Comparison of ENCODE assay signal across 8 mouse cellular contexts in the genomic region with DNA sequence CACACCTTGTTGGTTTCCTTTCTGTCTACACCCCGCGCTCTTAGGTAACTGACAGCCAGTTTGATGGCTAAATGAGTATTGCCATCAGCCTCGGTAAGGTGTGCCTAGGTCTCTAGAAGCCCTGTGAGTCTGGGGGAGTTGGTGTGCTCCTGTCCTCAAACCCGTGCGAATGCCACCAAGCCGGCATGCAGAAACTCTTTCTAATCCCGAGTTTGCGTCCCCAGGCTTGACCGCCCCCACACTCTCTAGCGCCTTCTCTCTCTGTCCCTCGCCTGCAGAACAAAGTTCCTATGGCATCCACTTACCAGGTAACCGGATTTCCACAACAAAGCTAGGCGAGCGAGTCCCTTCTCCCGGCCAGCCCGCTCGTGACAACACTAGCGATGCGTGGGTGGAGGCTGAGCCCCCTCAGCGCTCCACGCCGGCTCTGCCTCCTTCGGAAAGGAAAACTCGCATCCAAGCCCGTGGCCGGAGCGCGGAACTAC. TPM values are rescaled to one million over a fixed set of nuclear protein-coding genes. Genes with fewer than 3 reads are reported as not detected.
DNase-seq lines count a peak whose midpoint lies in the region; ATAC-seq and TF ChIP-seq lines count a peak whose summit lies in the region.

No protein-coding gene starts in this region.

- no peaks in the 10 kb centered on the region for H3K9me3 ChIP-seq in kidney, embryonic 15.5 days (replicated peaks)
- H3K9me3 ChIP-seq in forebrain, embryonic 14.5 days (replicated peaks; ENCODE audit: control insufficient read depth, low read length) = no peaks in the 10 kb centered on the region
- no peaks in the 10 kb centered on the region for H3K9me3 ChIP-seq in liver, embryonic 11.5 days (ENCODE audit: control insufficient read depth, low read length)
- no peaks in the 10 kb centered on the region for H3K9me3 ChIP-seq in neural tube, embryonic 15.5 days (replicated peaks)

- POLR2A ChIA-PET in Patski (lab: Charles Lee) = interaction anchor here (0.6 to 2.5 kb wide), 13 partner anchors 8 to 626 kb away, joined by 3 to 16 read pairs (median 3); no protein-coding TSS in a partner anchor

- H3K4me3 ChIP-seq in kidney, embryonic 15.5 days (replicated peaks) = peak overlapping the region; percentile 70
- H3K4me3 ChIP-seq in forebrain, embryonic 14.5 days (ENCODE audit: low read depth, low read length) = peak overlapping the region; percentile 53
- peak overlapping the region; percentile 44 for H3K4me3 ChIP-seq in liver, embryonic 11.5 days (ENCODE audit: low read depth, low read length)
- H3K4me3 ChIP-seq in neural tube, embryonic 15.5 days (replicated peaks) = peak overlapping the region; percentile 50

- TF ChIP-seq CTCF in Patski (IDR thresholded peaks at IDR 0.05) = no peak

- H3K27ac ChIP-seq in kidney, embryonic 15.5 days = peak overlapping the region; percentile 80
- H3K27ac ChIP-seq in forebrain, embryonic 14.5 days (ENCODE audit: low read depth, low read length) = no peak overlapping the region
- no peak overlapping the region for H3K27ac ChIP-seq in liver, embryonic 11.5 days (ENCODE audit: low read depth, low read length)
- H3K27ac ChIP-seq in neural tube, embryonic 15.5 days (replicated peaks) = no peak overlapping the region; the same call in 1 of the 2 replicates

- peak; percentile 29; the same call in 1 of the 2 replicates for ATAC-seq in kidney, embryonic 15.5 days (replicated peaks; ENCODE audit: low FRiP score)
- peak; percentile 3 for ATAC-seq in Patski
- peak; percentile 19; the same call in 1 of the 2 replicates for ATAC-seq in forebrain, embryonic 14.5 days
- no peak for ATAC-seq in liver, embryonic 11.5 days (replicated peaks; ENCODE audit: low FRiP score)
- peak; percentile 34; the same call in 1 of the 2 replicates for ATAC-seq in neural tube, embryonic 15.5 days (ENCODE audit: low FRiP score)

- in situ Hi-C loops in Patski (cut with MboI; ENCODE audit: low pct_unique_long_range_greater_than_20kb) = no loop called here

- H3K27me3 ChIP-seq in kidney, embryonic 15.5 days = peaks cover 4% of the 10 kb centered on the region; the same call in 1 of the 2 replicates
- no peaks in the 10 kb centered on the region for H3K27me3 ChIP-seq in Patski
- H3K27me3 ChIP-seq in forebrain, embryonic 14.5 days (replicated peaks; ENCODE audit: control insufficient read depth, insufficient read depth, low read length) = peaks cover 30% of the 10 kb centered on the region
- peaks cover 41% of the 10 kb centered on the region for H3K27me3 ChIP-seq in liver, embryonic 11.5 days (replicated peaks; ENCODE audit: control insufficient read depth, insufficient read depth, low read length)
- H3K27me3 ChIP-seq in neural tube, embryonic 15.5 days (replicated peaks) = peaks cover 38% of the 10 kb centered on the region

- H3K9ac ChIP-seq in kidney, embryonic 15.5 days = peak overlapping the region; percentile 82
- H3K9ac ChIP-seq in forebrain, embryonic 14.5 days (ENCODE audit: low read length) = peak overlapping the region; percentile 60
- H3K9ac ChIP-seq in liver, embryonic 11.5 days (ENCODE audit: low read depth, low read length) = no peak overlapping the region
- peak overlapping the region; percentile 56 for H3K9ac ChIP-seq in neural tube, embryonic 15.5 days (replicated peaks)

- H3K4me1 ChIP-seq in kidney, embryonic 15.5 days = peaks cover 34% of the 10 kb centered on the region
- H3K4me1 ChIP-seq in forebrain, embryonic 14.5 days (ENCODE audit: control insufficient read depth, insufficient read depth, low read length) = peaks cover 19% of the 10 kb centered on the region
- no peaks in the 10 kb centered on the region for H3K4me1 ChIP-seq in liver, embryonic 11.5 days (replicated peaks; ENCODE audit: control insufficient read depth, insufficient read depth, low read length)
- peaks cover 32% of the 10 kb centered on the region for H3K4me1 ChIP-seq in neural tube, embryonic 15.5 days

- CTCF ChIA-PET in Patski (lab: Charles Lee) = interaction anchor here (2.1 kb wide), 1 partner anchor 33 kb away, joined by 4 read pairs; no protein-coding TSS in a partner anchor

- 0% methylated on average over 28 of the region's 28 CpGs for WGBS in kidney, embryonic 15.5 days
- under 1% methylated on average over 28 of the region's 28 CpGs for WGBS in forebrain, embryonic 14.5 days
- WGBS in liver, embryonic 11.5 days = under 1% methylated on average over 28 of the region's 28 CpGs
- under 1% methylated on average over 28 of the region's 28 CpGs for WGBS in neural tube, embryonic 15.5 days

- peak overlapping the region; percentile 99 for H3K4me2 ChIP-seq in kidney, embryonic 15.5 days
- H3K4me2 ChIP-seq in forebrain, embryonic 14.5 days (ENCODE audit: low read length) = peak overlapping the region; percentile 99
- H3K4me2 ChIP-seq in liver, embryonic 11.5 days = peak overlapping the region; percentile 83
- peak overlapping the region; percentile 100 for H3K4me2 ChIP-seq in neural tube, embryonic 15.5 days

- DNase-seq in kidney, postnatal 36 days = no peak
- no peak for DNase-seq in Patski (ENCODE audit: low read depth, low spot score)
- DNase-seq in forebrain, embryonic 14.5 days (ENCODE audit: low spot score) = no peak
- DNase-seq in liver, embryonic 11.5 days (ENCODE audit: low spot score) = peak; percentile 46
- no peak for DNase-seq in layer of hippocampus, adult 11-12 months (ENCODE audit: low spot score)
- DNase-seq in spleen, postnatal 4 days (ENCODE audit: low spot score in 2 of 2) = no peak

- no peaks in the 10 kb centered on the region for H3K36me3 ChIP-seq in kidney, embryonic 15.5 days
- no peaks in the 10 kb centered on the region for H3K36me3 ChIP-seq in forebrain, embryonic 14.5 days (ENCODE audit: control insufficient read depth, insufficient read depth, low read length)
- H3K36me3 ChIP-seq in liver, embryonic 11.5 days (ENCODE audit: control insufficient read depth, insufficient read depth, low read length) = no peaks in the 10 kb centered on the region
- no peaks in the 10 kb centered on the region for H3K36me3 ChIP-seq in neural tube, embryonic 15.5 days

RNA-seq across cellular contexts. Expression of a gene that starts 0.5 kb away (rescaled TPM):
- polyA plus RNA-seq in kidney, embryonic 15.5 days (2015; fragmentation: Nextera tagmentation; extraction: Ambion mirVana) = 8.4 and 9.2 TPM in 2 replicates
- polyA plus RNA-seq in Patski (2021) = 213 TPM
- 0.46 and 1.1 TPM in 2 replicates for polyA plus RNA-seq in forebrain, embryonic 14.5 days (2014; fragmentation: Nextera tagmentation; extraction: Ambion mirVana)
- 0.13 and 0.47 TPM in 2 replicates for polyA plus RNA-seq in liver, embryonic 11.5 days (2014; fragmentation: Nextera tagmentation; extraction: Ambion mirVana)
- polyA plus RNA-seq in neural tube, embryonic 15.5 days (2015; fragmentation: Nextera tagmentation; extraction: Ambion mirVana) = 1.8 and 2.5 TPM in 2 replicates

Comparison
In these comparisons a context has a peak if more than half of its experiments do, and no peak if none do; other contexts are left out.
1. RNA of a gene that starts 0.5 kb away (polyA plus RNA-seq): 213 TPM in Patski (single experiment); 8.4 to 9.2 TPM in kidney, embryonic 15.5 days, 1.8 to 2.5 TPM in neural tube, embryonic 15.5 days, 0.13 to 0.47 TPM in liver, embryonic 11.5 days and 0.46 to 1.1 TPM in forebrain, embryonic 14.5 days; every median in the first group is over 10 times any median in the second.
2. Peak in every context shown above with its lines, with median percentiles within 50 percentile points of each other: H3K4me2 ChIP-seq and H3K4me3 ChIP-seq.